Mouse (Mus musculus) MN1 (cell line): ENCODE measurements around the gene Dab2ip.

Experiments
- DNase-seq: peaks from one replicate; pipeline ENCODE4 v3.0.0-alpha.2; 2016; ENCODE audit warnings: low spot score

Dab2ip gene

GRCm38 (mm10) chr2:35595102-35595501, 37.0 kb downstream of the Dab2ip start:
- no peak for DNase-seq

- no peak for DNase-seq
Measured at GRCm38 (mm10) chr2:35595718-35596117, 37.7 kb downstream of the Dab2ip start.

- DNase-seq, result no peak
Measured at GRCm38 (mm10) chr2:35596796-35597195, 38.7 kb downstream of the Dab2ip start.

- DNase-seq, result no peak
Measured at GRCm38 (mm10) chr2:35598819-35599218, 40.8 kb downstream of the Dab2ip start.

GRCm38 (mm10) chr2:35601665-35602064, 43.6 kb downstream of the Dab2ip start:
- DNase-seq, result no peak

- DNase-seq, result no peak
Measured at GRCm38 (mm10) chr2:35607476-35607875, 49.4 kb downstream of the Dab2ip start.

GRCm38 (mm10) chr2:35608856-35609255, 50.8 kb downstream of the Dab2ip start:
- DNase-seq, result no peak

- peak; percentile 84 for DNase-seq
Measured at GRCm38 (mm10) chr2:35609317-35609716, 51.3 kb downstream of the Dab2ip start.

GRCm38 (mm10) chr2:35610168-35610951, 52.3 kb downstream of the Dab2ip start:
- DNase-seq, result peak; percentile 76

- no peak for DNase-seq
Measured at GRCm38 (mm10) chr2:35610976-35611375, 52.9 kb downstream of the Dab2ip start.

GRCm38 (mm10) chr2:35611645-35612044, 53.6 kb downstream of the Dab2ip start:
- no peak for DNase-seq

GRCm38 (mm10) chr2:35612297-35612696, 54.2 kb downstream of the Dab2ip start:
- DNase-seq, result no peak

GRCm38 (mm10) chr2:35613946-35614353, 55.9 kb downstream of the Dab2ip start:
- DNase-seq, result no peak

GRCm38 (mm10) chr2:35614411-35614810, 56.3 kb downstream of the Dab2ip start:
- DNase-seq, result no peak

- DNase-seq, result no peak
Measured at GRCm38 (mm10) chr2:35615366-35615765, 57.3 kb downstream of the Dab2ip start.

- no peak for DNase-seq
Measured at GRCm38 (mm10) chr2:35615977-35616376, 57.9 kb downstream of the Dab2ip start.

GRCm38 (mm10) chr2:35616891-35617658, 59.0 kb downstream of the Dab2ip start:
- DNase-seq, result no peak

GRCm38 (mm10) chr2:35618981-35619380, 60.9 kb downstream of the Dab2ip start:
- no peak for DNase-seq

GRCm38 (mm10) chr2:35619532-35619931, 61.5 kb downstream of the Dab2ip start:
- DNase-seq, result peak; percentile 77

GRCm38 (mm10) chr2:35620364-35621224, 62.5 kb downstream of the Dab2ip start:
- DNase-seq, result no peak

- DNase-seq, result no peak
Measured at GRCm38 (mm10) chr2:35621225-35621519, 63.1 kb downstream of the Dab2ip start.

- peak; percentile 56 for DNase-seq
Measured at GRCm38 (mm10) chr2:35621796-35622195, 63.7 kb downstream of the Dab2ip start.
